Mouse (Mus musculus): Measurements from ENCODE around the gene Aloxe3.

DNA sequence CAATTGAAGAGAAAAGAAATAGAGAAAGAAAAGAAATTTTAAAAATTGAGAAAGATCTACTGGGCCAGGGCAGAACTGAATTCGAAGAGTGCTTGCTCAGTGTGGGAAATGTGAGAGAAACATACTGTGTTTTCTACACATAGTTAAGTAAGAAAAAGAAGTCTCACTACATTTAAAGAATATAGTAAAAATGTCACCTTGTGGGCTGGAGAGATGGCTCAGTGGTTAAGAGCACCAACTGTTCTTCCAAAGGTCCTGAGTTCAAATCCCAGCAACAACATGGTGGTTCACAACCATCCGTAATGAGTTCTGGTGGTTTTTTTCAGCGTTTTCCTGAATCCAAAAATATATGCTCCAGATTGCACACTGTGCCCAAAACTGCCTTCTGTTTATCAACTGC, 52.8 kb downstream of the Aloxe3 start:
- TF ChIP-seq POLR2A (IDR thresholded peaks at IDR 0.05; ENCODE audit: borderline replicate concordance, extremely low read depth, insufficient read depth, insufficient read length, poor library complexity, severe bottlenecking) (no peak), CTCF (IDR thresholded peaks at IDR 0.05; ENCODE audit: borderline replicate concordance, extremely low read depth, insufficient read depth, insufficient read length) (no peak)

All from brain, embryonic 14.5 days (tissue).